ENCODE assay signal across 9 mouse cellular contexts in genomic region chr19:44755693-44756420, GRCm38 (mm10). TPM values are rescaled to one million over a fixed set of nuclear protein-coding genes. Genes with fewer than 3 reads are reported as not detected.
DNase-seq lines count a peak whose midpoint lies in the region; ATAC-seq and TF ChIP-seq lines count a peak whose summit lies in the region.
"Had no signal": no experiment of that assay in that cellular context is flagged by ENCODE, and none has a peak within 500 bp of the region (broad histone marks: within the 10 kb centered on the region; RNA-seq: fewer than 3 reads in every experiment).

Pax2 (plus strand) TSS chr19:44756045.

- no peak for DNase-seq in CH12.LX (ENCODE audit: extremely low read depth)
- peak; percentile 60 for DNase-seq in R1 (ENCODE audit: low read depth, low spot score)
- DNase-seq in kidney, postnatal 0 days (ENCODE audit: low spot score) = peak; percentile 52
- DNase-seq in spleen, adult 12 weeks (ENCODE audit: low spot score) = no peak
- no peak for DNase-seq in layer of hippocampus, postnatal 36 days
- no peak for DNase-seq in urinary bladder, postnatal 10 days (ENCODE audit: low spot score)

- no peak for ATAC-seq in heart, embryonic 12.5 days (ENCODE audit: insufficient number of reproducible peaks, low FRiP score)
- ATAC-seq in kidney, postnatal 0 days (replicated peaks; ENCODE audit: low FRiP score, low read depth) = peak; percentile 30
- peak; percentile 57 for ATAC-seq in neural tube, embryonic 12.5 days (ENCODE audit: low FRiP score, low read depth)

- peak within 1 kb of the TSS; percentile 5; the same call in 1 of the 2 replicates for H3K9ac ChIP-seq in CH12.LX (ENCODE audit: insufficient read depth, low read depth)
- peak within 1 kb of the TSS; percentile 21 for H3K9ac ChIP-seq in heart, embryonic 12.5 days
- H3K9ac ChIP-seq in kidney, postnatal 0 days (ENCODE audit: low read depth, low read length) = peak within 1 kb of the TSS; percentile 80
- peak within 1 kb of the TSS; percentile 74 for H3K9ac ChIP-seq in neural tube, embryonic 12.5 days

- TF ChIP-seq RAD21 in CH12.LX (IDR thresholded peaks at IDR 0.05; ENCODE audit: low read depth, low read length) = no peak

- TF ChIP-seq CTCF in CH12.LX (conservative IDR thresholded peaks at IDR 0.05 in 1 of 2, IDR thresholded peaks at IDR 0.05 in 1 of 2; ENCODE audit: low read depth in 2 of 2, low read length in 2 of 2) = no peak; a peak in 1 of 4 replicates
- peak; percentile 9; the same call in 1 of the 2 replicates for TF ChIP-seq CTCF in kidney, postnatal 0 days (IDR thresholded peaks at IDR 0.05; ENCODE audit: low read depth)

- H3K36me3 ChIP-seq in CH12.LX (replicated peaks in 1 of 2; ENCODE audit: control insufficient read depth in 1 of 2, insufficient read depth in 1 of 2, low read length in 1 of 2) = no peaks in the 10 kb centered on the region
- H3K36me3 ChIP-seq in heart, embryonic 12.5 days = no peaks in the 10 kb centered on the region
- H3K36me3 ChIP-seq in kidney, postnatal 0 days (ENCODE audit: insufficient read depth, low read length) = 0 out of 2 replicates have a peak, but pooled peaks cover 3% of the 10 kb centered on the region
- no peaks in the 10 kb centered on the region for H3K36me3 ChIP-seq in neural tube, embryonic 12.5 days

- peaks cover 30% of the 10 kb centered on the region for H3K9me3 ChIP-seq in CH12.LX (replicated peaks; ENCODE audit: low read length)
- H3K9me3 ChIP-seq in heart, embryonic 12.5 days (replicated peaks) = no peaks in the 10 kb centered on the region
- H3K9me3 ChIP-seq in kidney, postnatal 0 days (replicated peaks; ENCODE audit: low read length) = no peaks in the 10 kb centered on the region
- H3K9me3 ChIP-seq in neural tube, embryonic 12.5 days = no peaks in the 10 kb centered on the region

- no peaks in the 10 kb centered on the region for H3K79me2 ChIP-seq in CH12.LX (replicated peaks; ENCODE audit: control insufficient read depth, extremely low read depth, insufficient read depth, poor library complexity, severe bottlenecking)

- H3K4me1 ChIP-seq in CH12.LX (ENCODE audit: control insufficient read depth in 1 of 2, insufficient read depth in 2 of 2) = peaks cover 0 to 21% of the 10 kb centered on the region in 2 experiments; a peak in 2 of 4 replicates
- peaks cover 34% of the 10 kb centered on the region for H3K4me1 ChIP-seq in heart, embryonic 12.5 days (replicated peaks)
- peaks cover 15% of the 10 kb centered on the region for H3K4me1 ChIP-seq in kidney, postnatal 0 days (replicated peaks; ENCODE audit: insufficient read depth, low read length)
- H3K4me1 ChIP-seq in neural tube, embryonic 12.5 days = peaks cover 29% of the 10 kb centered on the region

- H3K27me3 ChIP-seq in CH12.LX (replicated peaks) = peaks cover 91% of the 10 kb centered on the region
- H3K27me3 ChIP-seq in heart, embryonic 12.5 days (replicated peaks) = peaks cover 91% of the 10 kb centered on the region
- H3K27me3 ChIP-seq in kidney, postnatal 0 days (ENCODE audit: insufficient read depth, low read length) = peaks cover 27% of the 10 kb centered on the region
- peaks cover 92% of the 10 kb centered on the region for H3K27me3 ChIP-seq in neural tube, embryonic 12.5 days (replicated peaks)

- dilution Hi-C loops in CH12.LX (cut with MboI; ENCODE audit: extremely low pct_ligation_motif_present, extremely low pct_unique_long_range_greater_than_20kb, low sequenced_read_pairs) = no loop called here

- no peak for TF ChIP-seq POLR2A in CH12.LX (IDR thresholded peaks at IDR 0.05; ENCODE audit: low read depth, low read length)

- H3K27ac ChIP-seq in CH12.LX (ENCODE audit: insufficient read depth, low read depth) = no peak within 1 kb of the TSS
- no peak within 1 kb of the TSS for H3K27ac ChIP-seq in heart, embryonic 12.5 days (ENCODE audit: poor library complexity, severe bottlenecking)
- peak within 1 kb of the TSS; percentile 92 for H3K27ac ChIP-seq in kidney, postnatal 0 days
- peak within 1 kb of the TSS; percentile 60 for H3K27ac ChIP-seq in neural tube, embryonic 12.5 days

- H3K4me2 ChIP-seq in CH12.LX (ENCODE audit: insufficient read depth, low read depth, poor library complexity, severe bottlenecking) = peak within 1 kb of the TSS; percentile 87
- H3K4me2 ChIP-seq in heart, embryonic 12.5 days = peak within 1 kb of the TSS; percentile 82
- H3K4me2 ChIP-seq in kidney, postnatal 0 days (ENCODE audit: low read length) = peak within 1 kb of the TSS; percentile 75
- peak within 1 kb of the TSS; percentile 73 for H3K4me2 ChIP-seq in neural tube, embryonic 12.5 days (replicated peaks)

- in situ Hi-C loops in CH12.LX (cut with MboI; ENCODE audit: low pct_ligation_motif_present, low pct_unique_long_range_greater_than_20kb, low sequenced_read_pairs) = loop anchor here (25.0 kb wide), 1 partner anchor 131 kb away; no protein-coding TSS in a partner anchor

- peak within 1 kb of the TSS in 2 of 3 experiments; percentile 36 to 64 for H3K4me3 ChIP-seq in CH12.LX (replicated peaks in 1 of 3; ENCODE audit: low read depth in 2 of 3, low read length in 2 of 3, poor library complexity in 1 of 3)
- peak within 1 kb of the TSS; percentile 49 for H3K4me3 ChIP-seq in heart, embryonic 12.5 days
- H3K4me3 ChIP-seq in kidney, postnatal 0 days (replicated peaks; ENCODE audit: low read depth, low read length) = peak within 1 kb of the TSS; percentile 52
- peak within 1 kb of the TSS; percentile 53 for H3K4me3 ChIP-seq in neural tube, embryonic 12.5 days

- WGBS in heart, embryonic 12.5 days = under 1% methylated on average over 52 of the region's 52 CpGs
- WGBS in kidney, postnatal 0 days = under 1% methylated on average over 52 of the region's 52 CpGs
- under 1% methylated on average over 52 of the region's 52 CpGs for WGBS in neural tube, embryonic 12.5 days

- no peak for TF ChIP-seq EP300 in CH12.LX (IDR thresholded peaks at IDR 0.05; ENCODE audit: low read length)

TF ChIP-seq in CH12.LX, 34 proteins besides CTCF, POLR2A, EP300 and RAD21:
- TF ChIP-seq RCOR1 (conservative IDR thresholded peaks at IDR 0.05; ENCODE audit: low read depth, low read length) = no peak
- TF ChIP-seq UBTF (IDR thresholded peaks at IDR 0.05; ENCODE audit: low read depth, low read length) = 0 out of 2 replicates have a peak, but pooled peaks have one; percentile 57
- TF ChIP-seq JUN (IDR thresholded peaks at IDR 0.05; ENCODE audit: insufficient read depth, low read depth, low read length) = no peak
- TF ChIP-seq NELFE (IDR thresholded peaks at IDR 0.05; ENCODE audit: low read depth, low read length) = no peak
- no peak for TF ChIP-seq NRF1 (IDR thresholded peaks at IDR 0.05; ENCODE audit: low read depth, low read length)
TF ChIP-seq in CH12.LX: peak in this region for 1.

RNA-seq across cellular contexts. Expression of gene Pax2, which starts in this region (rescaled TPM):
- total RNA-seq in CH12.LX (2012; rRNA removed) (not detected in 2 replicates), CH12.LX (2014; rRNA removed) (not detected in 2 replicates)
- not detected in 2 replicates for polyA plus RNA-seq in CH12.LX (2012; ENCODE audit: insufficient read length, low read depth)
- not detected in 2 replicates for polyA plus RNA-seq in heart, embryonic 12.5 days (2016; fragmentation: Nextera tagmentation; extraction: Ambion mirVana)
- polyA plus RNA-seq in kidney, postnatal 0 days (2015; fragmentation: Nextera tagmentation; extraction: Ambion mirVana) = 27.4 and 29.6 TPM in 2 replicates
- polyA plus RNA-seq in neural tube, embryonic 12.5 days (2016; fragmentation: Nextera tagmentation; extraction: Ambion mirVana) = 21.9 and 23.3 TPM in 2 replicates
- total RNA-seq in layer of hippocampus, postnatal 36 days (2021) = under 1 TPM; 0.32 to 0.35 TPM
- total RNA-seq: common myeloid progenitor, adult 5-6 weeks had no signal

Comparison
In these comparisons a context has a peak if more than half of its experiments do, and no peak if none do; other contexts are left out.
1. RNA of gene Pax2 (polyA plus RNA-seq): 27.4 to 29.6 TPM in kidney, postnatal 0 days and 21.9 to 23.3 TPM in neural tube, embryonic 12.5 days; not detected in CH12.LX and not detected in heart, embryonic 12.5 days; every median in the first group is over 10 times any median in the second.
2. DNase-seq: peak in R1 (single experiment) and kidney, postnatal 0 days (single experiment); none in CH12.LX (single experiment), spleen, adult 12 weeks (single experiment), layer of hippocampus, postnatal 36 days (0 of 2) and urinary bladder, postnatal 10 days (single experiment).
3. H3K27ac ChIP-seq: peak in kidney, postnatal 0 days (single experiment) and neural tube, embryonic 12.5 days (single experiment); none in CH12.LX (single experiment) and heart, embryonic 12.5 days (single experiment).
4. H3K9ac ChIP-seq: peak in every context shown above with its lines; median percentile 80 in kidney, postnatal 0 days; 74 in neural tube, embryonic 12.5 days; 21 in heart, embryonic 12.5 days; 5 in CH12.LX.
5. Peak in every context shown above with its lines, with median percentiles within 50 percentile points of each other: H3K4me2 ChIP-seq and H3K4me3 ChIP-seq.